Mouse (Mus musculus): ENCODE results near the gene 4931422A03Rik. TPM values are rescaled to one million over a fixed set of nuclear protein-coding genes. Genes with fewer than 3 reads are reported as not detected.
"Not testable (repeated sequence)": the region's sequence is repeated elsewhere in the genome, so short reads cannot be mapped to it uniquely, and the experiment has no call there.

The 4931422A03Rik gene
- polyA plus RNA-seq, 1 experiment from 2014 or later, result 2.1 TPM

- not testable (repeated sequence) for ATAC-seq (ENCODE audit: low FRiP score)
Observed at GRCm38 (mm10) chr2:104008853-104009252, 19.3 kb downstream of the 4931422A03Rik start.

GRCm38 (mm10) chr2:104007793-104008519, 20.2 kb downstream of the 4931422A03Rik start:
- no peak overlapping the region for H3K9ac ChIP-seq
- no peak overlapping the region for H3K4me2 ChIP-seq
- no peak for ATAC-seq (ENCODE audit: low FRiP score)
- WGBS, result 84% methylated on average over 7 of the region's 7 CpGs
- H3K36me3 ChIP-seq, result no peaks in the 10 kb centered on the region
- no peaks in the 10 kb centered on the region for H3K9me3 ChIP-seq
- peaks cover 7% of the 10 kb centered on the region; the same call in 1 of the 2 replicates for H3K27me3 ChIP-seq
- H3K4me3 ChIP-seq, result no peak overlapping the region
- no peaks in the 10 kb centered on the region for H3K4me1 ChIP-seq (replicated peaks)
- H3K27ac ChIP-seq, result no peak overlapping the region

More at GRCm38 (mm10) chr2:104008853-104009252, 19.3 kb downstream of the 4931422A03Rik start:
- not testable (repeated sequence) for H3K9me3 ChIP-seq; H3K9ac ChIP-seq; H3K27me3 ChIP-seq; H3K4me1 ChIP-seq (replicated peaks); H3K4me3 ChIP-seq; H3K36me3 ChIP-seq; H3K4me2 ChIP-seq; H3K27ac ChIP-seq
- 94% methylated on average over 3 of the region's 3 CpGs for WGBS

GRCm38 (mm10) chr2:104002711-104003413, 25.3 kb downstream of the 4931422A03Rik start:
- no peak for ATAC-seq (ENCODE audit: low FRiP score)
- no peak overlapping the region for H3K4me3 ChIP-seq
- H3K27ac ChIP-seq, result no peak overlapping the region
- no peak overlapping the region for H3K9ac ChIP-seq
- 36% methylated on average over 16 of the region's 16 CpGs for WGBS
- no peak overlapping the region for H3K4me2 ChIP-seq
- no peaks in the 10 kb centered on the region for H3K9me3 ChIP-seq
- H3K27me3 ChIP-seq, result peaks cover 8% of the 10 kb centered on the region; the same call in 1 of the 2 replicates
- H3K4me1 ChIP-seq (replicated peaks), result no peaks in the 10 kb centered on the region
- H3K36me3 ChIP-seq, result no peaks in the 10 kb centered on the region

GRCm38 (mm10) chr2:104001861-104002260, 26.3 kb downstream of the 4931422A03Rik start:
- Histone ChIP-seq H3K36me3 (no peaks in the 10 kb centered on the region), H3K27ac (no peak overlapping the region), H3K27me3 (peaks cover 8% of the 10 kb centered on the region; the same call in 1 of the 2 replicates), H3K4me3 (no peak overlapping the region), H3K4me2 (no peak overlapping the region), H3K4me1 (replicated peaks) (no peaks in the 10 kb centered on the region), H3K9me3 (no peaks in the 10 kb centered on the region), H3K9ac (no peak overlapping the region)
- WGBS, result 91% methylated on average over 4 of the region's 4 CpGs
- ATAC-seq (ENCODE audit: low FRiP score), result no peak

GRCm38 (mm10) chr2:104001076-104001475, 27.1 kb downstream of the 4931422A03Rik start:
- Histone ChIP-seq H3K27ac (no peak overlapping the region), H3K36me3 (no peaks in the 10 kb centered on the region), H3K4me3 (no peak overlapping the region), H3K4me2 (no peak overlapping the region), H3K4me1 (replicated peaks) (no peaks in the 10 kb centered on the region), H3K9ac (no peak overlapping the region), H3K9me3 (no peaks in the 10 kb centered on the region), H3K27me3 (peaks cover 8% of the 10 kb centered on the region; the same call in 1 of the 2 replicates)
- 19% methylated on average over 2 of the region's 2 CpGs for WGBS
- ATAC-seq (ENCODE audit: low FRiP score), result no peak

GRCm38 (mm10) chr2:103992618-103993332, 35.4 kb downstream of the 4931422A03Rik start:
- no peak overlapping the region for H3K4me3 ChIP-seq
- no peaks in the 10 kb centered on the region for H3K36me3 ChIP-seq
- peak overlapping the region; percentile 27; the same call in 1 of the 2 replicates for H3K4me2 ChIP-seq
- no peaks in the 10 kb centered on the region for H3K9me3 ChIP-seq
- peaks cover 8% of the 10 kb centered on the region for H3K4me1 ChIP-seq (replicated peaks)
- H3K9ac ChIP-seq, result peak overlapping the region; percentile 60
- H3K27me3 ChIP-seq, result no peaks in the 10 kb centered on the region
- 19% methylated on average over 17 of the region's 17 CpGs for WGBS
- ATAC-seq (ENCODE audit: low FRiP score), result no peak
- H3K27ac ChIP-seq, result peak overlapping the region; percentile 67

- H3K9ac ChIP-seq, result peak overlapping the region; percentile 60; the same call in 1 of the 2 replicates
- no peak overlapping the region for H3K4me3 ChIP-seq
- WGBS, result 52% methylated on average over 9 of the region's 9 CpGs
- H3K36me3 ChIP-seq, result no peaks in the 10 kb centered on the region
- H3K27me3 ChIP-seq, result no peaks in the 10 kb centered on the region
- H3K4me1 ChIP-seq (replicated peaks), result peaks cover 8% of the 10 kb centered on the region
- H3K9me3 ChIP-seq, result no peaks in the 10 kb centered on the region
- H3K27ac ChIP-seq, result peak overlapping the region; percentile 67
- 0 out of 2 replicates have a peak, but pooled peaks have one; percentile 43 for ATAC-seq (ENCODE audit: low FRiP score)
- H3K4me2 ChIP-seq, result peak overlapping the region; percentile 27; the same call in 1 of the 2 replicates
Observed at GRCm38 (mm10) chr2:103992162-103992561, 36.0 kb downstream of the 4931422A03Rik start.

GRCm38 (mm10) chr2:103991303-103991702, 36.9 kb downstream of the 4931422A03Rik start:
- H3K9me3 ChIP-seq, result no peaks in the 10 kb centered on the region
- no peak for ATAC-seq (ENCODE audit: low FRiP score)

GRCm38 (mm10) chr2:103989724-103990123, 38.4 kb downstream of the 4931422A03Rik start:
- ATAC-seq (ENCODE audit: low FRiP score), result no peak
- no peaks in the 10 kb centered on the region for H3K36me3 ChIP-seq
- no peaks in the 10 kb centered on the region for H3K9me3 ChIP-seq
- no peaks in the 10 kb centered on the region for H3K27me3 ChIP-seq
- H3K9ac ChIP-seq, result no peak overlapping the region
- H3K27ac ChIP-seq, result no peak overlapping the region
- H3K4me2 ChIP-seq, result no peak overlapping the region
- WGBS, result 86% methylated on average over 6 of the region's 6 CpGs
- peaks cover 8% of the 10 kb centered on the region for H3K4me1 ChIP-seq (replicated peaks)
- H3K4me3 ChIP-seq, result no peak overlapping the region

More at GRCm38 (mm10) chr2:103991303-103991702, 36.9 kb downstream of the 4931422A03Rik start:
- Histone ChIP-seq H3K4me1 (replicated peaks) (peaks cover 8% of the 10 kb centered on the region), H3K36me3 (no peaks in the 10 kb centered on the region), H3K4me3 (no peak overlapping the region), H3K9ac (no peak overlapping the region), H3K4me2 (no peak overlapping the region), H3K27me3 (no peaks in the 10 kb centered on the region), H3K27ac (no peak overlapping the region)

GRCm38 (mm10) chr2:103987595-103987994, 40.6 kb downstream of the 4931422A03Rik start:
- H3K4me2 ChIP-seq; H3K36me3 ChIP-seq; ATAC-seq (ENCODE audit: low FRiP score); H3K4me1 ChIP-seq (replicated peaks); H3K4me3 ChIP-seq; H3K27me3 ChIP-seq; H3K27ac ChIP-seq; H3K9ac ChIP-seq; H3K9me3 ChIP-seq: not testable (repeated sequence)
- WGBS, result 83% methylated on average over 8 of the region's 8 CpGs

GRCm38 (mm10) chr2:103983146-103983545, 45.0 kb downstream of the 4931422A03Rik start:
- Histone ChIP-seq H3K36me3 (peaks cover 3% of the 10 kb centered on the region; the same call in 1 of the 2 replicates), H3K9me3 (no peaks in the 10 kb centered on the region), H3K9ac (no peak overlapping the region), H3K27me3 (no peaks in the 10 kb centered on the region), H3K4me2 (no peak overlapping the region), H3K27ac (no peak overlapping the region), H3K4me3 (no peak overlapping the region), H3K4me1 (replicated peaks) (peaks cover 5% of the 10 kb centered on the region)
- ATAC-seq (ENCODE audit: low FRiP score), result no peak
- WGBS, result 91% methylated on average over 10 of the region's 10 CpGs

GRCm38 (mm10) chr2:103982250-103982649, 45.9 kb downstream of the 4931422A03Rik start:
- H3K27ac ChIP-seq, result no peak overlapping the region
- 7% methylated on average over 5 of the region's 5 CpGs for WGBS
- H3K4me2 ChIP-seq, result no peak overlapping the region
- peaks cover 14% of the 10 kb centered on the region for H3K4me1 ChIP-seq (replicated peaks)
- H3K27me3 ChIP-seq, result no peaks in the 10 kb centered on the region
- no peaks in the 10 kb centered on the region for H3K9me3 ChIP-seq
- ATAC-seq (ENCODE audit: low FRiP score), result peak; percentile 81
- no peak overlapping the region for H3K4me3 ChIP-seq
- H3K36me3 ChIP-seq, result peaks cover 3% of the 10 kb centered on the region; the same call in 1 of the 2 replicates
- no peak overlapping the region for H3K9ac ChIP-seq
